Mouse (Mus musculus) lung, adult 2 months (tissue): Measurements from ENCODE around the gene Slc5a3.

Experiments
- CTCF ChIP-seq: fragments of 200-500 bp; IDR thresholded peaks from 2 replicates; pipeline ENCODE4 v1.5.1; 2011; ENCODE audit warnings: mild to moderate bottlenecking, low read length, control low read depth; ENCODE audit not compliant: insufficient read depth
- POLR2A ChIP-seq: fragments of 200-500 bp; IDR thresholded peaks from 2 replicates; pipeline ENCODE4 v1.6.1; 2011; ENCODE audit warnings: low read depth, mild to moderate bottlenecking, control low read depth, low read length, borderline replicate concordance; ENCODE audit errors: extremely low read depth

DNA sequence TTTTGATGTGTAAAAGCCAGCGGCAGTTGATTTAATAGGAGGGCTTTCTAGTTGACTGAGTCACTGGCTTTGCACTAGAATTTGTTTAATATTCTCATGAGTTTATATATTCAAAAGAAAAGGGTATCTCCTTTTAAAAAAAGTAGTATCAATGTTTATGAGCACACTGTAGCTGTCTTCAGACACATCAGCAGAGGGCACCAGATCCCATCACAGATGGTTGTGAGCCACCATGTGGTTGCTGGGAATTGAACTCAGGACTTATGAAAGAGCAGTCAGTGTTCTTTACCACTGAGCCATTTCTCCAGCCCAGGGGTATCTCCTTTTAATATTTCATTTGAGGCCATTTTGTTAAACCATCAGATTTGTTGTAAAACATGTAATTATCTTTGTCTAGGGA is 4.7 kb downstream of the Slc5a3 start:
- no peak for TF ChIP-seq POLR2A
- no peak for TF ChIP-seq CTCF
